Mouse (Mus musculus) heart, adult 2 months (tissue): ENCODE results near the gene Atox1.

Experiments
- CTCF ChIP-seq: fragments of 200-600 bp; IDR thresholded peaks from 2 replicates; pipeline ENCODE4 v1.8.1; 2022; ENCODE audit warnings: antibody characterized with exemption, mild to moderate bottlenecking, moderate library complexity
- EP300 ChIP-seq: fragments of 200-500 bp; IDR thresholded peaks from 2 replicates; pipeline ENCODE4 v1.6.1; 2011; ENCODE audit warnings: low read depth, low read length, control low read depth; ENCODE audit not compliant: insufficient read depth
- POLR2A ChIP-seq: fragments of 200-500 bp; IDR thresholded peaks from 2 replicates; pipeline ENCODE4 v1.6.1; 2011; ENCODE audit warnings: mild to moderate bottlenecking, low read depth, low read length, control low read depth; ENCODE audit not compliant: insufficient read depth

DNA sequence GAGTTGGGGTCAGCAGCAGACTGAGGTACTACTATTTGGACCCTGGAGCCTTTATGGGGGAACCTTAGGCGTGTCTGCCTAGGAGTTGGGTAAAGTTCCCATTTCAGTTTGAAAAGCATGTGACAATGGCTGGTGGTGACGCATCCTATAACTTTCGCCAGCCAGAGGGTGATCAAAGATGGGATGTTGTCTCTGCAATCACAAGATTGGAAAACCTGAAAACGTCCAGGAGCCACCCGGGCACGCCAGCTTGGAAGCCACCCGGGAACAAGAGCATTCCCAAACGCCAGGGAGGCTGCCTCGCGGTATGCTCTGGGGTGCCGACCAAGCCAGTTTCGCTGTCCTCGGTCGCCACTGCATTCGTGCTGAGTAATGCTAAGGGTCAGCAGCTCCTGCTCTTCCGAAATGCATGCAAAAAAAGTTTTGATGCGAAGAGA, 7.6 kb upstream of the Atox1 start:
- TF ChIP-seq CTCF (no peak), POLR2A (no peak), EP300 (no peak)
